Mouse (Mus musculus): ENCODE measurements around the gene Rlim.

DNA sequence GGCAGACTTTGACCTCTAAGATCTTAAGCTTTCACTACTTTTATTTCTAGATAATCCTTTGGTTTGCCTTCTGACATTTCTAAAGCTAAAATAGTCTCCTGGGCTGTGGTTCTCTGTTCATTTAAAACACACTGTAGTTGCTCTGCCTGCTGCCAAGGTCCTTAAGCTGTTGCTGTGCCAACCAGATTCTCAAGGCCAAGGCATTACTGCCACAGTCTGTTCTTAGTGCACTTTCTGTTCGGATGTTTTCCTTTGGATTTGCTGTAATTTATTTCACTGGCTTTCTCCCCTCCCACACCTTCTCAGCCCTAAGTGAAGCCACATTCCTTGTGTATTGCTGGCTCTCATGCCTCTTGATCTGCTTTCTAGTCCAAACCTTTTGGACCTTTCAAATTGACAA, 36.1 kb upstream of the Rlim start:
- TF ChIP-seq CTCF (IDR thresholded peaks at IDR 0.05; ENCODE audit: control insufficient read depth, insufficient read depth, low read length) (no peak), POLR2A (IDR thresholded peaks at IDR 0.05; ENCODE audit: borderline replicate concordance, control insufficient read depth, low read depth, low read length) (no peak)
